Mouse (Mus musculus) gastrocnemius, adult 18-20 months (tissue): ENCODE data around the gene Cntnap5a. TPM values are rescaled to one million over a fixed set of nuclear protein-coding genes. Genes with fewer than 3 reads are reported as not detected.

ENCODE experiments used
- DNase-seq: peaks from one replicate; pipeline ENCODE4 v3.0.0; 2021; ENCODE audit warnings: low spot score
- microRNA-seq: library from miRNA; unstranded; fragments of <30 nt; microRNA quantifications from one replicate; pipeline ENCODE4 v1.2.0, GENCODE M21; 2021
- total RNA-seq, 2 experiments: library from RNA; stranded (reverse); gene quantifications; 2 replicates each; pipeline ENCODE4 v1.2.3; 2021

Gene Cntnap5a
- total RNA-seq, 2 experiments from 2014 or later = 0.02 TPM; not detected in 1

- DNase-seq = no peak
Observed at GRCm38 (mm10) chr1:116365606-116366005, 681.0 kb downstream of the Cntnap5a start.

GRCm38 (mm10) chr1:116366171-116366570, 681.6 kb downstream of the Cntnap5a start:
- DNase-seq = no peak

DNA sequence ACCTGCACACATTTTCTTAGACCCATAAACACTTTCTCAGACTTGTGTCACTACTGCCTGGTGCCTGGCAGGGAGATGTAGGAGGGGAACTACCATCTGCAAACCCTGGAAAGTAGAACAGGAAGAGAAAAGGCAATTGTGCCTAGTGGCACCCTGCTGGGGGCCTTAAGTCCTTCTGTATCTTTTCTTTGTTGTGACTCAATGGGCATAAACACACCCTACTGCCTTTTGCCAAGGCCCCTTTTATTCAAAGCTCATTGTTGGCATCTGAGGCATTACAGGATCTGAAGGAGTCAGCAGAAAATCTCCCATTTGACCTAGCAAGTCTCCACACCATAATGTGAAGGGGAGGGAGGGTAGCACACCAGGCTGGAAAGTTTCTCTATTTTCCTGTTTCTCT, 682.2 kb downstream of the Cntnap5a start:
- no peak for DNase-seq

GRCm38 (mm10) chr1:116367572-116367971, 683.0 kb downstream of the Cntnap5a start:
- DNase-seq = no peak

DNA sequence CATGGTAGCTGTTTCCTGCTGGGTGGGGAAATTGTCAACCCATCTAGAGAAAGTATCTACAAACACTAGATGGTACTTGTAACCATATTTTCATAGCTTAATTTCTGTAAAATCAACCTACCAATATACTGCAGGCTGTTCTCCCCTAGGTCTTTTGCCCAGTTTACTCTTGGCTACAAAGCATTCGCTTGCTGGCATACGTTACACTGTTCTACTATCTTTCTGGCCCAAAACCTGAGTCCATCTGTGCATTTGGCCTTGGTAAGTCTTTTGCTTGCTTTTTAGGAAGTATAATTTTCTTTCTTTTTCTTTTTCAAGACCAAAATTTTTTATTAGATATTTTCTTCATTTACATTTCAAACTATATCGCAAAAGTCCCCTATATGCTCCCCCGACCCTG, 686.3 kb downstream of the Cntnap5a start:
- DNase-seq = no peak

- DNase-seq = no peak
Observed at GRCm38 (mm10) chr1:116373551-116373950, 689.0 kb downstream of the Cntnap5a start.

GRCm38 (mm10) chr1:116392390-116392789, 707.8 kb downstream of the Cntnap5a start:
- DNase-seq = no peak

- no peak for DNase-seq
Observed at GRCm38 (mm10) chr1:116401996-116402656, 717.6 kb downstream of the Cntnap5a start.

- DNase-seq = no peak
Observed at GRCm38 (mm10) chr1:116409836-116410235, 725.3 kb downstream of the Cntnap5a start.

- no peak for DNase-seq
Observed at GRCm38 (mm10) chr1:116428396-116428795, 743.8 kb downstream of the Cntnap5a start.

GRCm38 (mm10) chr1:116455115-116455717, 770.7 kb downstream of the Cntnap5a start:
- DNase-seq = no peak

- DNase-seq = peak; percentile 11
Observed at GRCm38 (mm10) chr1:116477703-116478102, 793.1 kb downstream of the Cntnap5a start.

- DNase-seq = no peak
Observed at GRCm38 (mm10) chr1:116488780-116489569, 804.4 kb downstream of the Cntnap5a start.

DNA sequence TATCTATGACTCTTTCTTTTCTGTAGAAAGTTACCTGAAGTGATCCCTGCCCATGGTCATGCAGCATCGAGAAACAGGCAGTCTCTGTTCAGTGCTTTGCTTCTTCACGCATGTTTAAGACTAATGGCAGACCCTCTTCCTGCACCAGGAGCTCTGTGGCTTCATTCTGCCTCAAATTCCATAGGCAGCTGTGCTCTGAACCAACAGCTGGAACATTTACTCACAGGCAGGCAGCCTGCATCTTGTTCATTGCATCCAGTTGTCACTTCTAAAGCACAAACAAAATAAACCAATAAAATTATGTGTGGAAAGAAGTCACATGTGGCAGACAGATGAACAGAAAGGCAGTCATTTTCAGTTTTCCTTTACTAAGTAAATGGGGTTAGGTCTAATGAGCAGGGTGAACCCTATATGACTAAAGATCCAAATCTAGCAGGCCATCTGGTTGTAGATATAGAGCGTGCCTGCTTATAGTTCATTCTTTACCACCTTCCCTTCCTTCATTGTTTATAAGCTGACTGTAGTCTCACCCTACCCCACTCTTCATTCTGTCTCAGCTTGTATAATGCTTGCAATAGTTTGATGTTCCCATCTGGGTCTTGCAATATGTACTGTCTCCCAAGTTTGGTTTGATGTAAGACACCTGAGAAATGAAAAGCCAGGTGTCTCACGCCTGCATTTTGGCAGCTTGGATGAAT, 893.6 kb downstream of the Cntnap5a start:
- no peak for DNase-seq

- no peak for DNase-seq
Observed at GRCm38 (mm10) chr1:116616272-116616671, 931.7 kb downstream of the Cntnap5a start.

Small RNA genes within 50 kb of the gene (microRNA-seq; reads per million reads assigned to microRNA genes)
- gene Gm23393 = not detected
